In the genomic region with DNA sequence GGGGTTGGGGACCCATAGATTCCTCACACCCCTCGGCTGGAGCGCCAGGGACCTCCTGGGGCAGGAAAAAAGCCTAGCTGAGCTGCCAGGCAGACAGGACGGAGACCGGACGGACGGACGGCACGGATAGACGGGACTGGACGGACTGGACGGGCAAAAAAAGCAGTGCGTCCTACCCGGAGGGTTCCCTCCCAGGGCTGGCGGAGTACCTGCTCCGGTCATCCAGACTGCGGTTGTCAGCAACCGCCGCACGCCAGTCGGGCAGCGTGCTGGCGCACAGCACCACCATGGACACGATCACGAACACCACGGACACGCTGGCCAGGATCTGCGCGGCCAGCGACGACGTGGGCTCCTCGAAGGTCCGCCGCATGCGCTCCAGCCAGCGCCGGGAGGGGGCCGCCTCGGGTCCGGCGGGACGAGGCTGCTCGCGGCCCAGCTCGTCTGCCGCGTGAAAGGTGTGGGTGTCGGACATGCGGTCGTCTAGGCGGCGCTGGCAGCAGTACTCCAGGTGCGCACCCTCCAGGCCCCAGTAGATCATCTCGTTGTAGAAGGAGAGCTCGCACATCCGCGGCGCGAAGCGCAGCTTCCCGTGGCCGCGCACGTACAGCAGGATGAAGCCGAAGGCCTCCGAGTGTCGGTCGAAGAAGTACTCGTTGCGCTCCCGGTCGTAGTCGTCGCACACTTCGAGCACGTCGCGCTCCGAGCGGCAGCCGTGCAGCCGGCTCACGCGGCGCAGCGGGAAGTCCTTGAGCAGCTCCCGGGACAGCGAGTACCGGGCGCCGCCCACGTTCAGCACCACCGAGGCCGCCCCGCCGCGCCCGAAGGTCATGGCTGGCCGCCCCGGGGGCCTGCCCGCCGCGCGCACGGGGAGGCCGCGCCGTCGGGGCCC, we compare ENCODE assay signal across 9 mouse cellular contexts. TPM values are rescaled to one million over a fixed set of nuclear protein-coding genes. Genes with fewer than 3 reads are reported as not detected.
DNase-seq lines count a peak whose midpoint lies in the region; ATAC-seq and TF ChIP-seq lines count a peak whose summit lies in the region.
"Had no signal": no experiment of that assay in that cellular context is flagged by ENCODE, and none has a peak within 500 bp of the region (broad histone marks: within the 10 kb centered on the region; RNA-seq: fewer than 3 reads in every experiment).

No protein-coding gene starts in this region.

- H3K4me2 ChIP-seq in embryonic facial prominence, embryonic 14.5 days (ENCODE audit: low read depth, low read length) = peak overlapping the region; percentile 93
- peak overlapping the region; percentile 87 for H3K4me2 ChIP-seq in hindbrain, embryonic 16.5 days (ENCODE audit: low read length)
- H3K4me2 ChIP-seq in limb, embryonic 15.5 days = peak overlapping the region; percentile 98
- H3K4me2 ChIP-seq in midbrain, embryonic 15.5 days = peak overlapping the region; percentile 90

- H3K4me3 ChIP-seq in G1E (ENCODE audit: low read depth, low read length) = peak overlapping the region; percentile 44; the same call in 1 of the 2 replicates
- peak overlapping the region; percentile 56 for H3K4me3 ChIP-seq in embryonic facial prominence, embryonic 14.5 days (ENCODE audit: low read depth, low read length)
- H3K4me3 ChIP-seq in hindbrain, embryonic 16.5 days (ENCODE audit: low read length) = peak overlapping the region; percentile 57
- H3K4me3 ChIP-seq in limb, embryonic 15.5 days = peak overlapping the region; percentile 53
- peak overlapping the region; percentile 46 for H3K4me3 ChIP-seq in midbrain, embryonic 15.5 days

- peaks cover 17% of the 10 kb centered on the region for H3K4me1 ChIP-seq in G1E (ENCODE audit: insufficient read depth, low read depth, low read length)
- 0 out of 2 replicates have a peak, but pooled peaks cover 5% of the 10 kb centered on the region for H3K4me1 ChIP-seq in embryonic facial prominence, embryonic 14.5 days (ENCODE audit: control insufficient read depth, insufficient read depth, low read length)
- peaks cover 16% of the 10 kb centered on the region for H3K4me1 ChIP-seq in hindbrain, embryonic 16.5 days (ENCODE audit: control insufficient read depth, insufficient read depth, low read depth, low read length)
- peaks cover 26% of the 10 kb centered on the region for H3K4me1 ChIP-seq in limb, embryonic 15.5 days
- peaks cover 28% of the 10 kb centered on the region for H3K4me1 ChIP-seq in midbrain, embryonic 15.5 days

- H3K9ac ChIP-seq in embryonic facial prominence, embryonic 14.5 days (ENCODE audit: low read depth, low read length) = peak overlapping the region; percentile 52
- peak overlapping the region; percentile 59 for H3K9ac ChIP-seq in hindbrain, embryonic 16.5 days (ENCODE audit: low read depth, low read length)
- H3K9ac ChIP-seq in limb, embryonic 15.5 days = peak overlapping the region; percentile 42
- H3K9ac ChIP-seq in midbrain, embryonic 15.5 days = 0 out of 2 replicates have a peak overlapping the region, but pooled peaks have one; percentile 39

- no peak for TF ChIP-seq CTCF in G1E (IDR thresholded peaks at IDR 0.05; ENCODE audit: low read depth, low read length)

- 3% methylated on average over 25 of the region's 109 CpGs for WGBS in embryonic facial prominence, embryonic 14.5 days
- WGBS in hindbrain, embryonic 16.5 days = 2% methylated on average over 80 of the region's 109 CpGs
- under 1% methylated on average over 99 of the region's 109 CpGs for WGBS in limb, embryonic 15.5 days
- WGBS in midbrain, embryonic 15.5 days = 2% methylated on average over 96 of the region's 109 CpGs

- no peaks in the 10 kb centered on the region for H3K36me3 ChIP-seq in G1E (replicated peaks)
- no peaks in the 10 kb centered on the region for H3K36me3 ChIP-seq in embryonic facial prominence, embryonic 14.5 days (ENCODE audit: control insufficient read depth, insufficient read depth, low read length)
- no peaks in the 10 kb centered on the region for H3K36me3 ChIP-seq in hindbrain, embryonic 16.5 days (ENCODE audit: control insufficient read depth, insufficient read depth, low read length)
- H3K36me3 ChIP-seq in limb, embryonic 15.5 days = no peaks in the 10 kb centered on the region
- H3K36me3 ChIP-seq in midbrain, embryonic 15.5 days (replicated peaks) = no peaks in the 10 kb centered on the region
- no peaks in the 10 kb centered on the region for H3K36me3 ChIP-seq in splenic B cell, adult 2 months (ENCODE audit: control insufficient read depth, insufficient read depth, low read length, poor library complexity, severe bottlenecking)

- H3K27ac ChIP-seq in embryonic facial prominence, embryonic 14.5 days (replicated peaks; ENCODE audit: low read depth, low read length) = no peak overlapping the region
- no peak overlapping the region for H3K27ac ChIP-seq in hindbrain, embryonic 16.5 days (ENCODE audit: low read depth, low read length)
- H3K27ac ChIP-seq in limb, embryonic 15.5 days = no peak overlapping the region
- H3K27ac ChIP-seq in midbrain, embryonic 15.5 days = no peak overlapping the region
- H3K27ac ChIP-seq: macrophage had no signal

- no peak for ATAC-seq in G1E (ENCODE audit: extremely low read depth, insufficient number of reproducible peaks, low FRiP score, poor library complexity, severe bottlenecking)
- no peak; the same call in 1 of the 2 replicates for ATAC-seq in embryonic facial prominence, embryonic 14.5 days (ENCODE audit: low read depth)
- ATAC-seq in hindbrain, embryonic 16.5 days = peak; percentile 41; the same call in 1 of the 2 replicates
- ATAC-seq in limb, embryonic 15.5 days (ENCODE audit: insufficient number of reproducible peaks, low FRiP score, low TSS enrichment, low read depth) = no peak
- peak; percentile 31; the same call in 1 of the 2 replicates for ATAC-seq in midbrain, embryonic 15.5 days (replicated peaks)

- H3K27me3 ChIP-seq in G1E (ENCODE audit: insufficient read depth, low read length) = peaks cover 49% of the 10 kb centered on the region
- peaks cover 64% of the 10 kb centered on the region for H3K27me3 ChIP-seq in embryonic facial prominence, embryonic 14.5 days (replicated peaks; ENCODE audit: control insufficient read depth, insufficient read depth, low read length)
- peaks cover 30% of the 10 kb centered on the region for H3K27me3 ChIP-seq in hindbrain, embryonic 16.5 days (replicated peaks; ENCODE audit: control insufficient read depth, insufficient read depth, low read length)
- H3K27me3 ChIP-seq in limb, embryonic 15.5 days = peaks cover 80% of the 10 kb centered on the region
- peaks cover 65% of the 10 kb centered on the region for H3K27me3 ChIP-seq in midbrain, embryonic 15.5 days (replicated peaks)
- no peaks in the 10 kb centered on the region for H3K27me3 ChIP-seq in splenic B cell, adult 2 months (ENCODE audit: control insufficient read depth, insufficient read depth, low read length, poor library complexity, severe bottlenecking)

- H3K9me3 ChIP-seq in G1E (replicated peaks) = peaks cover 21% of the 10 kb centered on the region
- H3K9me3 ChIP-seq in embryonic facial prominence, embryonic 14.5 days (ENCODE audit: control insufficient read depth, low read length) = no peaks in the 10 kb centered on the region
- H3K9me3 ChIP-seq in hindbrain, embryonic 16.5 days (ENCODE audit: control insufficient read depth, low read length) = no peaks in the 10 kb centered on the region
- H3K9me3 ChIP-seq in limb, embryonic 15.5 days = no peaks in the 10 kb centered on the region
- H3K9me3 ChIP-seq in midbrain, embryonic 15.5 days = no peaks in the 10 kb centered on the region

- peak; percentile 19 for DNase-seq in 3134 (ENCODE audit: extremely low read depth, insufficient read length, low spot score)
- DNase-seq in G1E (ENCODE audit: low spot score) = no peak
- DNase-seq in embryonic facial prominence, embryonic 14.5 days (ENCODE audit: low spot score) = peak; percentile 22
- peak; percentile 53 for DNase-seq in splenic B cell, adult 2 months (ENCODE audit: low read depth, low spot score)
- DNase-seq in layer of hippocampus, adult 11-12 months (ENCODE audit: low spot score) = no peak

RNA-seq across cellular contexts. Expression of a gene that starts 0.7 kb away (rescaled TPM):
- total RNA-seq in G1E (2014; fragmentation: Nextera tagmentation) = not detected in 2 replicates
- total RNA-seq in G1E (2017) = 0.05 and 0.17 TPM in 2 replicates
- not detected in 2 replicates for polyA plus RNA-seq in G1E (2012)
- not detected in 2 replicates for polyA plus RNA-seq in embryonic facial prominence, embryonic 14.5 days (2014; fragmentation: Nextera tagmentation; extraction: Ambion mirVana)
- polyA plus RNA-seq in hindbrain, embryonic 16.5 days (2015; fragmentation: Nextera tagmentation; extraction: Ambion mirVana) = not detected in 2 replicates
- polyA plus RNA-seq in limb, embryonic 15.5 days (2015; fragmentation: Nextera tagmentation; extraction: Ambion mirVana) = not detected in 2 replicates
- polyA plus RNA-seq in midbrain, embryonic 15.5 days (2015; fragmentation: Nextera tagmentation; extraction: Ambion mirVana) = 0.06 and 0.08 TPM in 2 replicates
- polyA plus RNA-seq: macrophage had no signal

Comparison
In these comparisons a context has a peak if more than half of its experiments do, and no peak if none do; other contexts are left out.
1. DNase-seq: peak in 3134 (single experiment), embryonic facial prominence, embryonic 14.5 days (single experiment) and splenic B cell, adult 2 months (single experiment); none in G1E (single experiment) and layer of hippocampus, adult 11-12 months (single experiment).
2. ATAC-seq: peak in hindbrain, embryonic 16.5 days (single experiment) and midbrain, embryonic 15.5 days (single experiment); none in G1E (single experiment), embryonic facial prominence, embryonic 14.5 days (single experiment) and limb, embryonic 15.5 days (single experiment).
3. Peak in every context shown above with its lines, with median percentiles within 50 percentile points of each other: H3K4me3 ChIP-seq, H3K4me2 ChIP-seq and H3K9ac ChIP-seq.